8 mouse cellular contexts compared by ENCODE assay signal in genomic region chr1:93636211-93636897, GRCm38 (mm10). TPM values are rescaled to one million over a fixed set of nuclear protein-coding genes. Genes with fewer than 3 reads are reported as not detected.
DNase-seq lines count a peak whose midpoint lies in the region; ATAC-seq and TF ChIP-seq lines count a peak whose summit lies in the region.

No protein-coding gene starts in this region.

- peaks cover 23% of the 10 kb centered on the region; the same call in 1 of the 2 replicates for H3K79me2 ChIP-seq in liver, adult 2 months (ENCODE audit: control insufficient read depth, insufficient read depth, low read length)

- TF ChIP-seq CTCF in liver, adult 2 months (IDR thresholded peaks at IDR 0.05; ENCODE audit: low read depth, low read length) = 0 out of 2 replicates have a peak, but pooled peaks have one; percentile 11

- ATAC-seq in hindbrain, embryonic 12.5 days (ENCODE audit: low FRiP score) = peak; percentile 44
- peak; percentile 15 for ATAC-seq in midbrain, embryonic 13.5 days

- H3K4me2 ChIP-seq in hindbrain, embryonic 12.5 days (replicated peaks) = peak overlapping the region; percentile 92
- peak overlapping the region; percentile 64 for H3K4me2 ChIP-seq in midbrain, embryonic 13.5 days (replicated peaks)

- H3K4me3 ChIP-seq in liver, adult 2 months (ENCODE audit: insufficient read depth, low read depth, low read length) = peak overlapping the region; percentile 55
- H3K4me3 ChIP-seq in hindbrain, embryonic 12.5 days = peak overlapping the region; percentile 90
- H3K4me3 ChIP-seq in midbrain, embryonic 13.5 days (replicated peaks) = peak overlapping the region; percentile 85

- no peaks in the 10 kb centered on the region for H3K36me3 ChIP-seq in liver, adult 2 months (ENCODE audit: control insufficient read depth, insufficient read depth, low read length)
- H3K36me3 ChIP-seq in hindbrain, embryonic 12.5 days = peaks cover 10% of the 10 kb centered on the region; the same call in 1 of the 2 replicates
- H3K36me3 ChIP-seq in midbrain, embryonic 13.5 days = peaks cover 9% of the 10 kb centered on the region

- H3K27ac ChIP-seq in liver, adult 2 months (replicated peaks; ENCODE audit: insufficient read depth, low read depth, low read length) = peak overlapping the region; percentile 71
- peak overlapping the region; percentile 84 for H3K27ac ChIP-seq in hindbrain, embryonic 12.5 days
- H3K27ac ChIP-seq in midbrain, embryonic 13.5 days = peak overlapping the region; percentile 88

- H3K4me1 ChIP-seq in liver, adult 2 months (ENCODE audit: control insufficient read depth, insufficient read depth, low read length) = peaks cover 13% of the 10 kb centered on the region
- peaks cover 16% of the 10 kb centered on the region for H3K4me1 ChIP-seq in hindbrain, embryonic 12.5 days
- H3K4me1 ChIP-seq in midbrain, embryonic 13.5 days (replicated peaks) = peaks cover 24% of the 10 kb centered on the region

- no peak for DNase-seq in liver, adult 2 months (ENCODE audit: extremely low read depth, low read depth, low spot score)
- DNase-seq in liver = no peak
- peak; percentile 27 for DNase-seq in c-Kit-positive CD71-positive TER-119-positive erythroid progenitor cells, embryonic 14.5 days (ENCODE audit: low spot score)
- DNase-seq in adrenal gland, adult (ENCODE audit: inconsistent age in 2 of 2, low spot score in 1 of 2) = no peak
- no peak for DNase-seq in right cerebral cortex, postnatal 14 days
- DNase-seq in testis, postnatal 10 days (ENCODE audit: low spot score) = no peak

- TF ChIP-seq POLR2A in liver, adult 2 months (IDR thresholded peaks at IDR 0.05; ENCODE audit: extremely low read depth, insufficient read depth, low read length) = no peak

- H3K27me3 ChIP-seq in liver, adult 2 months (ENCODE audit: control insufficient read depth, insufficient read depth, low read length) = no peaks in the 10 kb centered on the region
- no peaks in the 10 kb centered on the region for H3K27me3 ChIP-seq in hindbrain, embryonic 12.5 days
- H3K27me3 ChIP-seq in midbrain, embryonic 13.5 days = no peaks in the 10 kb centered on the region

- peak overlapping the region; percentile 71 for H3K9ac ChIP-seq in liver, adult 2 months (ENCODE audit: low read depth, low read length)
- peak overlapping the region; percentile 92; the same call in 1 of the 2 replicates for H3K9ac ChIP-seq in hindbrain, embryonic 12.5 days
- peak overlapping the region; percentile 65 for H3K9ac ChIP-seq in midbrain, embryonic 13.5 days (replicated peaks)

- 24% methylated on average over 7 of the region's 7 CpGs for WGBS in liver, adult 2 months
- 26% methylated on average over 7 of the region's 7 CpGs for WGBS in hindbrain, embryonic 12.5 days
- WGBS in midbrain, embryonic 13.5 days = 36% methylated on average over 7 of the region's 7 CpGs

- no peaks in the 10 kb centered on the region for H3K9me3 ChIP-seq in hindbrain, embryonic 12.5 days (replicated peaks)
- H3K9me3 ChIP-seq in midbrain, embryonic 13.5 days = no peaks in the 10 kb centered on the region

RNA-seq across cellular contexts. Expression of gene Stk25, which starts 22.1 kb away (rescaled TPM):
- 22.0 and 31.7 TPM in 2 replicates for total RNA-seq in liver, adult 2 months (2014; rRNA removed)
- 33.9 and 41.4 TPM in 2 replicates for polyA plus RNA-seq in liver, adult 2 months (2012; rRNA removed)
- 249 and 254 TPM in 2 replicates for polyA plus RNA-seq in hindbrain, embryonic 12.5 days (2016; fragmentation: Nextera tagmentation; extraction: Ambion mirVana)
- 280 and 291 TPM in 2 replicates for polyA plus RNA-seq in midbrain, embryonic 13.5 days (2015; fragmentation: Nextera tagmentation; extraction: Ambion mirVana)

RNA-seq across cellular contexts. Expression of gene Bok, which starts 49.1 kb away (rescaled TPM):
- total RNA-seq in liver, adult 2 months (2014; rRNA removed) = 7.3 and 8.9 TPM in 2 replicates
- 11.5 and 15.9 TPM in 2 replicates for polyA plus RNA-seq in liver, adult 2 months (2012; rRNA removed)
- polyA plus RNA-seq in hindbrain, embryonic 12.5 days (2016; fragmentation: Nextera tagmentation; extraction: Ambion mirVana) = 43.8 and 44.1 TPM in 2 replicates
- 59.1 and 61.2 TPM in 2 replicates for polyA plus RNA-seq in midbrain, embryonic 13.5 days (2015; fragmentation: Nextera tagmentation; extraction: Ambion mirVana)
